Mouse (Mus musculus) cerebellum, adult 2 months (tissue): ENCODE data around the gene Commd7. TPM values are rescaled to one million over a fixed set of nuclear protein-coding genes. Genes with fewer than 3 reads are reported as not detected.
"Not testable (repeated sequence)": the region's sequence is repeated elsewhere in the genome, so short reads cannot be mapped to it uniquely, and the experiment has no call there.

ENCODE experiments used
- DNase-seq, 2 experiments: peaks; one replicate each; pipeline ENCODE4 v3.0.0; 2021
- H3K27ac ChIP-seq: fragments of 200-500 bp; 2 replicates; pipeline ENCODE4 v1.5.1; 2012; ENCODE audit warnings: low read length, control low read depth, inconsistent platforms; ENCODE audit not compliant: insufficient read depth
- H3K27me3 ChIP-seq: fragments of 200-500 bp; 2 replicates; pipeline ENCODE4 v1.6.1; 2012; ENCODE audit warnings: inconsistent platforms, mild to moderate bottlenecking, low read length, moderate library complexity; ENCODE audit not compliant: control insufficient read depth, insufficient read depth
- H3K4me1 ChIP-seq: fragments of 200-500 bp; 2 replicates; pipeline ENCODE4 v1.6.1; 2011; ENCODE audit warnings: low read length; ENCODE audit not compliant: control insufficient read depth, insufficient read depth
- H3K4me3 ChIP-seq: fragments of 200-500 bp; replicated peaks from 2 replicates; pipeline ENCODE3; 2011; ENCODE audit warnings: mild to moderate bottlenecking, low read depth, low read length, control low read depth; ENCODE audit not compliant: insufficient read depth
- CTCF ChIP-seq: fragments of 200-500 bp; IDR thresholded peaks from 2 replicates; pipeline ENCODE4 v1.5.1; 2011; ENCODE audit warnings: low read depth, mild to moderate bottlenecking, control low read depth, low read length, moderate library complexity, borderline replicate concordance; ENCODE audit not compliant: insufficient read depth
- POLR2A ChIP-seq: fragments of 200-500 bp; IDR thresholded peaks from 2 replicates; pipeline ENCODE4 v1.6.1; 2011; ENCODE audit warnings: low read length, control low read depth, borderline replicate concordance; ENCODE audit not compliant: insufficient read depth
- WGBS: fragments of 180-500 bp; shearing (Covaris S2); methylation state at CpG from one replicate; pipeline ENCODE4 v1.1.7; 2018; 5-methylcytosine and 5-hydroxymethylcytosine counted together
- polyA plus RNA-seq: library from polyadenylated mRNA; depleted of rRNA; stranded (reverse); fragments of >200 nt; gene quantifications from 2 replicates; pipeline ENCODE4 v1.2.3, GENCODE M21; 2012; rRNA removed

Commd7 gene
- polyA plus RNA-seq, result 30.2 and 32.5 TPM in 2 replicates

- Histone ChIP-seq H3K27me3 (no peaks in the 10 kb centered on the region), H3K4me3 (peak within 1 kb of the TSS; percentile 84), H3K4me1 (no peaks in the 10 kb centered on the region), H3K27ac (peak within 1 kb of the TSS; percentile 68; the same call in 1 of the 2 replicates)
- DNase-seq, result peak; percentile 89 to 93
- 4% methylated on average over 53 of the region's 53 CpGs for WGBS
- TF ChIP-seq POLR2A (peak; percentile 67), CTCF (no peak)
Observed at GRCm38 (mm10) chr2:153631976-153632870, at the start of gene Commd7. TSS of gene Commd7 (minus strand) at chr2:153632781.

GRCm38 (mm10) chr2:153679959-153680358 lies 47.4 kb upstream of the Commd7 start:
- H3K4me1 ChIP-seq, result no peaks in the 10 kb centered on the region
- H3K27me3 ChIP-seq, result no peaks in the 10 kb centered on the region
- H3K4me3 ChIP-seq, result no peak overlapping the region
- DNase-seq, result no peak
- WGBS, result 86% methylated on average over 1 of the region's 1 CpGs
- H3K27ac ChIP-seq, result no peak overlapping the region
- TF ChIP-seq CTCF (no peak), POLR2A (no peak)

- 56% methylated on average over 7 of the region's 7 CpGs for WGBS
- no peaks in the 10 kb centered on the region for H3K27me3 ChIP-seq
- TF ChIP-seq CTCF (no peak), POLR2A (no peak)
- DNase-seq, result no peak
- no peak overlapping the region for H3K27ac ChIP-seq
- H3K4me1 ChIP-seq, result no peaks in the 10 kb centered on the region
- H3K4me3 ChIP-seq, result no peak overlapping the region
Observed at GRCm38 (mm10) chr2:153677550-153677949, 45.0 kb upstream of the Commd7 start.

GRCm38 (mm10) chr2:153676944-153677343 lies 44.4 kb upstream of the Commd7 start:
- 93% methylated on average over 6 of the region's 6 CpGs for WGBS
- no peak for TF ChIP-seq POLR2A
- TF ChIP-seq CTCF, result no peak
- H3K4me3 ChIP-seq, result no peak overlapping the region
- no peak for DNase-seq
- H3K4me1 ChIP-seq, result no peaks in the 10 kb centered on the region
- no peak overlapping the region for H3K27ac ChIP-seq
- no peaks in the 10 kb centered on the region for H3K27me3 ChIP-seq

- 67% methylated on average over 1 of the region's 1 CpGs for WGBS
- DNase-seq, H3K27me3 ChIP-seq, H3K4me1 ChIP-seq, H3K4me3 ChIP-seq, H3K27ac ChIP-seq: not testable (repeated sequence)
Observed at GRCm38 (mm10) chr2:153675364-153675763, 42.8 kb upstream of the Commd7 start.

GRCm38 (mm10) chr2:153672619-153673018 lies 40.0 kb upstream of the Commd7 start:
- Histone ChIP-seq H3K27ac (no peak overlapping the region), H3K4me1 (no peaks in the 10 kb centered on the region), H3K27me3 (no peaks in the 10 kb centered on the region), H3K4me3 (no peak overlapping the region)
- TF ChIP-seq CTCF (no peak), POLR2A (no peak)
- 87% methylated on average over 2 of the region's 2 CpGs for WGBS
- DNase-seq, result no peak

- 31% methylated on average over 5 of the region's 5 CpGs for WGBS
- H3K4me3 ChIP-seq, result no peak overlapping the region
- DNase-seq, result no peak
- TF ChIP-seq CTCF (no peak), POLR2A (no peak)
- no peaks in the 10 kb centered on the region for H3K4me1 ChIP-seq
- H3K27me3 ChIP-seq, result no peaks in the 10 kb centered on the region
- no peak overlapping the region for H3K27ac ChIP-seq
Observed at GRCm38 (mm10) chr2:153670111-153670510, 37.5 kb upstream of the Commd7 start.

GRCm38 (mm10) chr2:153668754-153669376 lies 36.3 kb upstream of the Commd7 start:
- Histone ChIP-seq H3K27me3 (no peaks in the 10 kb centered on the region), H3K4me3 (no peak overlapping the region), H3K4me1 (no peaks in the 10 kb centered on the region), H3K27ac (no peak overlapping the region)
- WGBS, result 43% methylated on average over 7 of the region's 7 CpGs
- DNase-seq, result peak; percentile 27 to 58
- TF ChIP-seq POLR2A (no peak), CTCF (peak; percentile 43; the same call in 1 of the 2 replicates)
